Mouse (Mus musculus) CD4-positive helper T cell, adult 2 months (primary cell): ENCODE data around the gene Acvr1c.

Source experiments
- DNase-seq: peaks from one replicate; pipeline ENCODE4 v3.0.0-alpha.2; 2012; ENCODE audit warnings: low read depth, missing footprints, low spot score

The Acvr1c gene

GRCm38 (mm10) chr2:58282259-58282910, 75.3 kb downstream of the Acvr1c start:
- DNase-seq = peak; percentile 80

GRCm38 (mm10) chr2:58281046-58281445, 76.6 kb downstream of the Acvr1c start:
- no peak for DNase-seq

DNA sequence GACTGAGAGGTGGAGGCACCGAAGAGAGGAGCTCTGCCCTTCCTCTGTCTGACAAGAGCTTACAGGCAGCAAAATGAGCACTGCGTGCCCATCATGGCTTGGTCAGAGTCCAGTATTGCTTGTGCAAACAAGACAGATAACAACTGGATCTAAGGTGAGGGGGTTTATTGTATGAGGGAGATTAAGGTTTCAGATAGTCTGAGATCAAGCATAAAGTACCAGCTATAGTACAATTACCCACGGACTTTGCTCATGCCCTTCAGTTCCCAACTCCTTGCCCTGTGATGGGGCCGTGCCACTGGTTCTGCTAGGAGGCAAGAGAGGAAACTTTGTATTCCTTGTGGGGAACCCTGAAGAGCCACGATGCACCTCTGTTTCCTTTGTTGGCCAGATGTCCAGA, 78.5 kb downstream of the Acvr1c start:
- DNase-seq = no peak

GRCm38 (mm10) chr2:58276454-58276853, 81.2 kb downstream of the Acvr1c start:
- DNase-seq = no peak

GRCm38 (mm10) chr2:58240639-58241038, 117.1 kb downstream of the Acvr1c start:
- no peak for DNase-seq

DNA sequence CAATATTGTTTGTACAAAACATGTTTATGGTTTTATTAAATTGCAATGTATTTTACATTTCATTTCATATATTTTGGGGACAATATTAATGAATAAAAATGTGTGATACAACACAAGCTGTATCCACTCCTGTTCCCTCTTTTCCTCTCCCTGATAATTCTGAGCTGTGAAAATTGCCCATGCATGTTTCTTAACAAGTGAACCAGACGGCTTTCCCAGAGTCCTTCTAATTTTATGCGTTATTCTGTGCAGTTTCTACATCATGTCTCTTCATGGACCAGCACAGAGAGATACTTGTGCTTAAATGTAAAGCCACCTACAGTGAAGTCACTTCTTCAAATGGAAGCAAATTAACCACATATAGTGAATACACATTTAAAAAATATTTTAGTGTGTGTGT, 120.2 kb downstream of the Acvr1c start:
- no peak for DNase-seq
